Mouse (Mus musculus) cortical plate, adult 2 months (tissue): ENCODE results near the gene Rora.

Experiments
- CTCF ChIP-seq: fragments of 200-500 bp; IDR thresholded peaks from 2 replicates; pipeline ENCODE4 v1.5.1; 2011; ENCODE audit warnings: mild to moderate bottlenecking, control low read depth, low read length; ENCODE audit not compliant: insufficient read depth; ENCODE audit errors: extremely low read depth
- POLR2A ChIP-seq: fragments of 200-500 bp; IDR thresholded peaks from 2 replicates; pipeline ENCODE4 v1.6.1; 2011; ENCODE audit warnings: mild to moderate bottlenecking, low read length, control low read depth; ENCODE audit not compliant: insufficient read depth; ENCODE audit errors: extremely low read depth

DNA sequence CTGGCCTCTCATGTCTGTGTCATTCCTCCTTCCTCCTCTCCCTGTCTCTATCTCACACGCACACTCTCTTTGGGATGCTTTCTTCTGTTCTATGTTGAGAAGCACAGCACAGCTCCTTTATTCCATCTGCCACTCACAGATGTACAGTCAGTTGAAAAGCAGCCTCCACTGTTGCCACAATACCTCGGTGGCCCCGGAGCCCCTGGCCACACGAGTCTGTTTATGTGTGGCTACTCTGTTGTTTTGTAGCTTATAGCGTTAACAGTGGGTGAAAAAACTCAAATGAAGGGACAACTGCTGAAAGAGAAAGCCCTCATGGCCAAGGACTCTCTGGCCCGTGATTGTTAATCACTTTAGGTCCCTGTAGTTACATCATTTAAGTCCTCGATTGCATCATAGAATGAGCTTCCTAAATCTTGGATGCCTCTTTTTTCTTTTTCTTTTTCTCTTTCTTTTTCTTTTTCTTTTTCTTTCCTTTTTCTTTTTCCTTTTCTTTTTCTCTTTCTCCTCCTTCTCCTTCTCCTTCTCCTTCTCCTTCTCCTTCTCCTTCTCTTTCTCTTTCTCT is 336.4 kb downstream of the Rora start:
- no peak for TF ChIP-seq CTCF
- no peak for TF ChIP-seq POLR2A
